Mouse (Mus musculus): ENCODE data around the gene Ppp1r15b. TPM values are rescaled to one million over a fixed set of nuclear protein-coding genes. Genes with fewer than 3 reads are reported as not detected.

Ppp1r15b gene
- polyA plus RNA-seq, 1 experiment, result 31.7 TPM

- H3K27ac ChIP-seq (ENCODE audit: insufficient read depth, low read length), result no peak overlapping the region
- no peak for DNase-seq
- no peaks in the 10 kb centered on the region for H3K27me3 ChIP-seq (ENCODE audit: control insufficient read depth, insufficient read depth, low read length)
- no peak for TF ChIP-seq POLR2A (IDR thresholded peaks at IDR 0.05; ENCODE audit: borderline replicate concordance, insufficient read depth, low read length)
- no peak for TF ChIP-seq CTCF (IDR thresholded peaks at IDR 0.05; ENCODE audit: borderline replicate concordance, insufficient read depth, low read depth, low read length)
- H3K4me1 ChIP-seq (ENCODE audit: control insufficient read depth, insufficient read depth, low read length), result no peaks in the 10 kb centered on the region
- H3K4me3 ChIP-seq (replicated peaks; ENCODE audit: insufficient read depth, low read depth, low read length), result no peak overlapping the region
- WGBS, result 94% methylated on average over 2 of the region's 2 CpGs
Observed at GRCm38 (mm10) chr1:133150556-133150955, 19.6 kb downstream of the Ppp1r15b start.

DNA sequence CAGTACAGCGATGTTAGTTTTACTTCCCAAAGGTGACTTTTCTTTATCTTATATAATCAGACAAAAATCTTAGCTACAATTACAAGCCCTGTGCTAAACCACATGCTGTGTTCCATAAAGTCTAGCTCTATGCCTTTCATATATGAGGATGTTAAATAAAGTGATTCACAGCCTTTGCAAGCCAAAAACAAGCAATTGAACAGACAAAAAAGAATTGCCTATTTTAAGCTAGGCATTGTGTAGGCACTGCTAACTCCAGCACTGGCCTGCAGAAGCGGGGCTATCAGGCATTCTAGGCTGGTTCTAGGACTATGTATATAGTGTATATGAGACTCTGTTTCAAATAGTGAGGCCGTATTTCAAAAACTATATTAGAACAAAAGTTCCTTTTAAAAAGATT lies 21.3 kb downstream of the Ppp1r15b start:
- no peak for TF ChIP-seq POLR2A (IDR thresholded peaks at IDR 0.05; ENCODE audit: borderline replicate concordance, insufficient read depth, low read length)
- 97% methylated on average over 3 of the region's 3 CpGs for WGBS
- H3K4me1 ChIP-seq (ENCODE audit: control insufficient read depth, insufficient read depth, low read length), result no peaks in the 10 kb centered on the region
- DNase-seq, result no peak
- H3K4me3 ChIP-seq (replicated peaks; ENCODE audit: insufficient read depth, low read depth, low read length), result no peak overlapping the region
- H3K27me3 ChIP-seq (ENCODE audit: control insufficient read depth, insufficient read depth, low read length), result no peaks in the 10 kb centered on the region
- no peak overlapping the region for H3K27ac ChIP-seq (ENCODE audit: insufficient read depth, low read length)

GRCm38 (mm10) chr1:133155270-133155669 lies 24.3 kb downstream of the Ppp1r15b start:
- no peaks in the 10 kb centered on the region; the same call in 1 of the 2 replicates for H3K4me1 ChIP-seq (ENCODE audit: control insufficient read depth, insufficient read depth, low read length)
- TF ChIP-seq POLR2A (IDR thresholded peaks at IDR 0.05; ENCODE audit: borderline replicate concordance, insufficient read depth, low read length) (no peak), CTCF (IDR thresholded peaks at IDR 0.05; ENCODE audit: borderline replicate concordance, insufficient read depth, low read depth, low read length) (no peak)
- DNase-seq, result no peak
- H3K4me3 ChIP-seq (replicated peaks; ENCODE audit: insufficient read depth, low read depth, low read length), result no peak overlapping the region
- WGBS, result 86% methylated on average over 6 of the region's 6 CpGs
- no peak overlapping the region for H3K27ac ChIP-seq (ENCODE audit: insufficient read depth, low read length)
- no peaks in the 10 kb centered on the region for H3K27me3 ChIP-seq (ENCODE audit: control insufficient read depth, insufficient read depth, low read length)

DNA sequence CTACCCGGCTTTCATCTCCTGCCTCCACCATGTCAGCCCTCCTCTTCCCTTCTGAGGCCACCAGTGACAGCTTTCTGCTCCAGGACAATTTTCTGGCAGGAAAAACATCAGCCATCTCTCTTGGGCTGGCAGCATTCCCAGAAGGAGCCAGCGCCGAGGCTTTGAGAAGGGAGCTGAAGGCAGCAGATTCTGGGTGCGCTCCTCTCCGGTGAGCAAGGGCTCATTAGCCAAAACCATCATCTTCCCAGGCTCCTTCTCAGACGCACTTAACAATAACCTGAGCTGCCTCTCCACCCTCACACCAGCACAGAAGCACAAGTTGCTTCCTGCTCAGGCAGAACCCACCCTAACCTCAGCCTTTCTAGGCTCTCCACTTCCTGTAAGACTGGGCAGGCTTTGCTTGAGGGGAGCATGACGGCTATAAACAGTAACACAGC lies 28.2 kb downstream of the Ppp1r15b start:
- H3K27me3 ChIP-seq (ENCODE audit: control insufficient read depth, insufficient read depth, low read length), result peaks cover 3% of the 10 kb centered on the region; the same call in 1 of the 2 replicates
- no peak overlapping the region for H3K27ac ChIP-seq (ENCODE audit: insufficient read depth, low read length)
- no peaks in the 10 kb centered on the region; the same call in 1 of the 2 replicates for H3K4me1 ChIP-seq (ENCODE audit: control insufficient read depth, insufficient read depth, low read length)
- TF ChIP-seq CTCF (IDR thresholded peaks at IDR 0.05; ENCODE audit: borderline replicate concordance, insufficient read depth, low read depth, low read length) (no peak), POLR2A (IDR thresholded peaks at IDR 0.05; ENCODE audit: borderline replicate concordance, insufficient read depth, low read length) (no peak)
- peak; percentile 22 to 33 for DNase-seq
- H3K4me3 ChIP-seq (replicated peaks; ENCODE audit: insufficient read depth, low read depth, low read length), result no peak overlapping the region
- 9% methylated on average over 7 of the region's 7 CpGs for WGBS

DNA sequence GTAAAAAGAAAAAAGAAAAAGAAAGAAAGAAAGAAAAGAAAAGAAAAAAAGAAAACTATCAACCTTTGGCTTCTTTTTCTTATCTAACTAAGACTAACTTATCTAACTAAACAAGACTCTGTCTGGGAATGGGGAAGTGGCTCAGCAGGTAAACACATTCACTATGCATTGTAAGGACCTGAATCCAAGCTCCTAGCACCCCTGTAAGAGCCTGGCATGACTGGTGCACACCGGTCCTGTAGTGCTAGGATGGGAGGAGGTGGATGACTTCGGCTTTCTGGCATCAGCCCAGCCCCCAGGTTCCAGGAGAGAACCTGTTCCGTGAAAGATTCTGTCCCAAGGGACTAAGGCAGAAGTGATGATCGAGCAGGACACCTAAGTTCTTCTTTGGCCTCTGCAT lies 30.6 kb downstream of the Ppp1r15b start:
- peaks cover 3% of the 10 kb centered on the region; the same call in 1 of the 2 replicates for H3K27me3 ChIP-seq (ENCODE audit: control insufficient read depth, insufficient read depth, low read length)
- WGBS, result 57% methylated on average over 4 of the region's 4 CpGs
- H3K27ac ChIP-seq (ENCODE audit: insufficient read depth, low read length), result no peak overlapping the region
- TF ChIP-seq CTCF (IDR thresholded peaks at IDR 0.05; ENCODE audit: borderline replicate concordance, insufficient read depth, low read depth, low read length), result no peak
- no peak for TF ChIP-seq POLR2A (IDR thresholded peaks at IDR 0.05; ENCODE audit: borderline replicate concordance, insufficient read depth, low read length)
- H3K4me1 ChIP-seq (ENCODE audit: control insufficient read depth, insufficient read depth, low read length), result no peaks in the 10 kb centered on the region; the same call in 1 of the 2 replicates
- H3K4me3 ChIP-seq (replicated peaks; ENCODE audit: insufficient read depth, low read depth, low read length), result no peak overlapping the region
- DNase-seq, result no peak

- TF ChIP-seq POLR2A (IDR thresholded peaks at IDR 0.05; ENCODE audit: borderline replicate concordance, insufficient read depth, low read length), result no peak
- no peak for TF ChIP-seq CTCF (IDR thresholded peaks at IDR 0.05; ENCODE audit: borderline replicate concordance, insufficient read depth, low read depth, low read length)
- no peak for DNase-seq
- H3K27me3 ChIP-seq (ENCODE audit: control insufficient read depth, insufficient read depth, low read length), result peaks cover 3% of the 10 kb centered on the region; the same call in 1 of the 2 replicates
Observed at GRCm38 (mm10) chr1:133162046-133162445, 31.1 kb downstream of the Ppp1r15b start.

DNA sequence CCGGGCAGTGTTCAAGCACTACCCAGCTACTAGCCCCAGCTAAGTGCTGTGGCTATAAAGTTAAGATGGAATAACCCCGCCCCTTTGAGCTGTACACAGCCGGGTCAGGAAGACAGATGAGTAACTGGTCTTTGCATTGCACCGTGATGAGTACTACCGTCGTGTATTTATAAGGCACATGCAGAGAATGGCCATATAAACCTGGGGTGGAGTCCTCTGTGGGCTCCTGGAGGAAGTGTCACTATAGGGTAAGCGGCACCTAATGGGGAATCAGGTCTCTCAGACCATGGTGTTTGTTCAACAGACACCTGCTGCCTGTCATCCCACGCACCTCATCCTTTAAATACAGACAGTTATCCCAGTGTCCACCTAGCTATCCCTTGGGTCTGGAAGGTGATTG lies 32.0 kb downstream of the Ppp1r15b start:
- H3K27me3 ChIP-seq (ENCODE audit: control insufficient read depth, insufficient read depth, low read length), result peaks cover 3% of the 10 kb centered on the region; the same call in 1 of the 2 replicates

More at GRCm38 (mm10) chr1:133162046-133162445, 31.1 kb downstream of the Ppp1r15b start:
- Histone ChIP-seq H3K4me1 (ENCODE audit: control insufficient read depth, insufficient read depth, low read length) (no peaks in the 10 kb centered on the region; the same call in 1 of the 2 replicates), H3K27ac (ENCODE audit: insufficient read depth, low read length) (no peak overlapping the region), H3K4me3 (replicated peaks; ENCODE audit: insufficient read depth, low read depth, low read length) (no peak overlapping the region)
- 77% methylated on average over 10 of the region's 10 CpGs for WGBS

DNA sequence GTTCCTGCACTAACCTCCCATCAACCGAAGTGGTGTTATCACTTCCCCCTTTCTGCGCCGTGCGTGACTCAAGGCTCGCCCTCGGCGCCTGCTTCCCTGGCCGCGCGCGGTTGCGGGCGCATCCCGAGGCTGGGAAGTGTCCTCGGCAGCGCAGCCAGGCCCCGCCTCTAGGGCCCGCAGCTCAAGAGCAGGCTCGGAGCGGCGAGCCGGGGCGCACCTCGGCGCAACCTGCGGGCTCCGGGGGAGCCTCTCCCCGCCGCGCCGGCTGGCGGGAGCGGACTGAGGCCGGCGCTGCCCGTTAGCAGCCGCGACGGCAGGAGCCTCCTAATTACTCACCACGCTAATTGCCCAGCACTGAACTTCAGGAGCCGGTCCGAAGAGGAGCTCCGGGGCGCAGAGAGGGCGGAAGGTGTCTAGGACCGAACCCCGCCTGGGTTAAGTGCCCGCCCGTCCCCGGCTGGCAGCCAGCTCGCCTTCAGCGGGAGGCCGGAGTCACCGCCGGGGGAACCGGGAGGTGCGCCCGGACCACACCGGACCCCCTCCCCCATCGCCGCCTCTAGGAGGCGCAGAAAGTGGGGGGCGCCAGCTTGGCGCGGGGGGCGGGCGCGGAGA lies 33.0 kb downstream of the Ppp1r15b start, which contains the start of gene Plekha6:
Plekha6 (plus strand) TSS at position 391 of the 612 bp plus-strand sequence.
- under 1% methylated on average over 67 of the region's 68 CpGs for WGBS
- H3K27me3 ChIP-seq (ENCODE audit: control insufficient read depth, insufficient read depth, low read length), result peaks cover 3% of the 10 kb centered on the region; the same call in 1 of the 2 replicates

More for the DNA sequence above, 32.0 kb downstream of the Ppp1r15b start:
- WGBS, result 67% methylated on average over 8 of the region's 8 CpGs
- Histone ChIP-seq H3K27ac (ENCODE audit: insufficient read depth, low read length) (no peak overlapping the region), H3K4me1 (ENCODE audit: control insufficient read depth, insufficient read depth, low read length) (no peaks in the 10 kb centered on the region; the same call in 1 of the 2 replicates), H3K4me3 (replicated peaks; ENCODE audit: insufficient read depth, low read depth, low read length) (no peak overlapping the region)
- DNase-seq, result no peak
- no peak for TF ChIP-seq CTCF (IDR thresholded peaks at IDR 0.05; ENCODE audit: borderline replicate concordance, insufficient read depth, low read depth, low read length)
- TF ChIP-seq POLR2A (IDR thresholded peaks at IDR 0.05; ENCODE audit: borderline replicate concordance, insufficient read depth, low read length), result no peak

More for the DNA sequence above, 33.0 kb downstream of the Ppp1r15b start, which contains the start of gene Plekha6:
- TF ChIP-seq POLR2A (IDR thresholded peaks at IDR 0.05; ENCODE audit: borderline replicate concordance, insufficient read depth, low read length), result no peak
- TF ChIP-seq CTCF (IDR thresholded peaks at IDR 0.05; ENCODE audit: borderline replicate concordance, insufficient read depth, low read depth, low read length), result no peak
- peak in 1 of 2 experiments; percentile 37 for DNase-seq
- Histone ChIP-seq H3K4me1 (ENCODE audit: control insufficient read depth, insufficient read depth, low read length) (no peaks in the 10 kb centered on the region; the same call in 1 of the 2 replicates), H3K4me3 (replicated peaks; ENCODE audit: insufficient read depth, low read depth, low read length) (peak within 1 kb of the TSS; percentile 43), H3K27ac (ENCODE audit: insufficient read depth, low read length) (no peak within 1 kb of the TSS)

All from cerebellum, adult 2 months (tissue).